Mouse (Mus musculus) lung, embryonic 14.5 days (tissue): ENCODE measurements at regions not wholly inside any gene's neighbourhood (a gene's known extent, or its start where the extent isn't known, plus 50 kb on each side); places are given as distances from the start of the nearest gene placed in this dataset.

Source experiments
- ATAC-seq: fragments of 200-750 bp; cut with Nextera tagmentation; 2 replicates; pipeline ENCODE4 v1.8.0; 2017; ENCODE audit warnings: mild to moderate bottlenecking, moderate TSS enrichment, moderate library complexity; ENCODE audit not compliant: insufficient read depth
- DNase-seq: peaks from one replicate; pipeline ENCODE4 v3.0.0-alpha.2; 2015
- H3K27ac ChIP-seq: fragments of 300-500 bp; sonication (generic); 2 replicates; pipeline ENCODE4 v1.5.1; 2014; ENCODE audit warnings: low read depth, mild to moderate bottlenecking, moderate library complexity
- H3K27me3 ChIP-seq: fragments of 300-500 bp; sonication (generic); 2 replicates; pipeline ENCODE4 v1.6.1; 2014; ENCODE audit warnings: low read length, control low read depth; ENCODE audit not compliant: insufficient read depth
- H3K36me3 ChIP-seq: fragments of 300-500 bp; sonication (generic); 2 replicates; pipeline ENCODE4 v1.6.1; 2014; ENCODE audit warnings: control low read depth; ENCODE audit not compliant: insufficient read depth
- H3K4me1 ChIP-seq: fragments of 300-500 bp; sonication (generic); 2 replicates; pipeline ENCODE4 v1.6.1; 2014; ENCODE audit warnings: antibody characterized with exemption, control low read depth; ENCODE audit not compliant: insufficient read depth
- H3K4me2 ChIP-seq: fragments of 300-500 bp; sonication (generic); 2 replicates; pipeline ENCODE4 v1.6.1; 2014; ENCODE audit warnings: mild to moderate bottlenecking
- H3K4me3 ChIP-seq: fragments of 300-500 bp; sonication (generic); 2 replicates; pipeline ENCODE4 v1.5.1; 2014; ENCODE audit warnings: low read depth, low read length
- H3K9ac ChIP-seq: fragments of 300-500 bp; sonication (generic); 2 replicates; pipeline ENCODE4 v1.6.1; 2014
- H3K9me3 ChIP-seq: fragments of 300-500 bp; sonication (generic); 2 replicates; pipeline ENCODE4 v1.6.1; 2016; ENCODE audit warnings: low read depth, low read length, control low read depth
- CTCF ChIP-seq: IDR thresholded peaks from 2 replicates; pipeline ENCODE4 v1.5.1; 2016; ENCODE audit warnings: antibody characterized with exemption, low read depth
- WGBS: fragments of 180-500 bp; shearing (Covaris S2); extraction: QIAGEN DNeasy Blood & Tissue Kit; methylation state at CpG from one replicate; pipeline ENCODE4 v1.1.7; 2014; 5-methylcytosine and 5-hydroxymethylcytosine counted together

DNA sequence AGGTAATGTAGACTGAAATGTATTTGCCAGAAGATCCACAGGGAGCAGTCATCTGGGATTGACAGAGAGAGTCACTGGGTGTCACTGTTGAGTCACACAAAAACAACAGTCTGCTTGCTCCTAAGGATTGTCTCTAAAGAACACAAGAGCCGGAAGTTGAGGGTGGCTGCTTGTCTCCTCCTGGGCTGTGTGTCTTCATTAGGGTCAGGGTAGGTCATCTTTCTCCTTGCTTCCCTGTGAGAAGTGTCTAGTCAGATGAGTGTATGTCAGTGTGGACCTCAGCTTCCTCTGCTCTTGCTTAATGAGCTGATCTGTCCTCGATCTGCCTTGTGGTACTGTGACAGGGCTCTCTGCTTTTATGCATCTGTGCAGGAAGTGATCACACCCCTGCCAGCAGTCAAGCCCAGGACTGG is 931.3 kb downstream of the Brinp1 start:
- 11% methylated on average over 2 of the region's 2 CpGs for WGBS
- peak; percentile 81 for DNase-seq
- Histone ChIP-seq H3K9ac (no peak overlapping the region), H3K4me1 (no peaks in the 10 kb centered on the region), H3K36me3 (no peaks in the 10 kb centered on the region), H3K27me3 (no peaks in the 10 kb centered on the region), H3K4me2 (no peak overlapping the region), H3K4me3 (no peak overlapping the region), H3K9me3 (no peaks in the 10 kb centered on the region), H3K27ac (no peak overlapping the region)
- ATAC-seq = peak; percentile 90
- TF ChIP-seq CTCF = peak; percentile 68

DNA sequence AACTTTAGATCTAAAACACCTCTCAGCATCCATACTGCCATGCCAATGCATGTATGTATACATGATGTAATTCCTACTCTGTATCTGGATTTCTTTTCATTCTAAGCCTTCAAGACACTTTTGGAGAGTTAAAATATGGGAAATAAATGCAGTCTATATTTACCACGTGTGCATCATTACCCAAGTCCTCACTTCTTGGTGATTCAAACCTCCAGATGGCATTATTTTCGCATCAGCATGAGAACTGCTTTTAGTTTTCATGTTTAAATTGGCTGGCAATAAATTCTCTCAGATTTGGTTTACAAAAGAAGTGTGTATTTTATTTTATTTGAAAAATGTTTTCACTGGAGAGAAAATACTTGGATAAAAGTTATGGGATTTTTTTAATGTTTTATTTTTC is 942.8 kb downstream of the Brinp1 start:
- WGBS = 60% methylated on average over 2 of the region's 2 CpGs
- no peak for TF ChIP-seq CTCF
- no peak overlapping the region for H3K9ac ChIP-seq
- H3K4me2 ChIP-seq = no peak overlapping the region
- no peaks in the 10 kb centered on the region for H3K9me3 ChIP-seq
- no peak overlapping the region for H3K4me3 ChIP-seq
- H3K27ac ChIP-seq = no peak overlapping the region
- no peaks in the 10 kb centered on the region for H3K36me3 ChIP-seq
- H3K4me1 ChIP-seq = no peaks in the 10 kb centered on the region
- ATAC-seq (no peak), DNase-seq (no peak)
- no peaks in the 10 kb centered on the region for H3K27me3 ChIP-seq

DNA sequence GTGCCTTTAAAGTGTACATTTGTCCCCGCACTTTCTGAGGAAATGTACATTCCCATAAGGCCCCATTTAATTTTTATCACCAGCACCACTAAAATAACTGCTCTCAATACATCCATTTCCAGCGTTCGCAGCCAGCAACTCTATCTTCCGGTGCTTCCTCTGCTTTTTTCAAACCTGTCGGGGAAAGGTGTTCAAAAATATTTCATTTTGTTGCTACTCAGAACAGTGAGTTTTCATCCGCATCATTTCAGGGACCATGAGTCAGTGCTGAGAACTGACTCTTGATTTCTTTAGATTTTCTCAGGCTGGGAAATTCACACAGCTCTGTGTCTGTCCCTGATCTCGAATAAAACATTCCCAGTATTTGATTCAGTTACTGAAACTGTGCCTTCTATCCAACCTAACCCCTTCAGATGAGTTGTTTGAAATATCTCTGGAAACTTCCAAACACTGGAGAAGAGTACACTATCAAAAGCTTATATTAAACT is 959.4 kb downstream of the Brinp1 start:
- H3K4me2 ChIP-seq = no peak overlapping the region
- no peaks in the 10 kb centered on the region for H3K9me3 ChIP-seq
- ATAC-seq (no peak), DNase-seq (no peak)
- H3K4me1 ChIP-seq = no peaks in the 10 kb centered on the region
- no peak overlapping the region for H3K9ac ChIP-seq
- TF ChIP-seq CTCF = no peak
- no peaks in the 10 kb centered on the region for H3K36me3 ChIP-seq
- H3K27ac ChIP-seq = no peak overlapping the region
- H3K4me3 ChIP-seq = no peak overlapping the region
- no peaks in the 10 kb centered on the region for H3K27me3 ChIP-seq
- WGBS = 51% methylated on average over 7 of the region's 7 CpGs

DNA sequence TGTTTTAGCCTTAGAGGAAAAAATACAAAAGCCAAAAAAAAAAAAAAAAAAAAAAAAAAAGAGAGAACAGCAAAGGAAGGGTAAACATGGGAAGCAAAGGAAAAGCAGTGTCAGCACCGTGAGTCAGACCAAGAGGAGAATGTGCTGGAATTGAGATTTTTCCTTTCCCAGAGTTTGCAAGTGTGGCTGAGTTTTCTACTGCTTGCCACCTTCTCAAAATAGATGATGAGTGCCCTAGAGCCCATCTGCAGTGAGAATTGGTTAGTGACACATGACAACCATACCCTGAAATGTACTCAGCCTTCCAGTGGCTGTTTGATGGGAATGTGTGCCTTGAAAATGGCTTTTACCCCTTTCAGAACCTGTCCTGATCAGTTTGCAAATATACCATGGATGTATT is 990.7 kb downstream of the Brinp1 start:
- Histone ChIP-seq H3K9ac (no peak overlapping the region), H3K27me3 (no peaks in the 10 kb centered on the region), H3K4me1 (no peaks in the 10 kb centered on the region), H3K27ac (no peak overlapping the region), H3K4me3 (no peak overlapping the region), H3K36me3 (no peaks in the 10 kb centered on the region), H3K4me2 (no peak overlapping the region), H3K9me3 (no peaks in the 10 kb centered on the region)
- no peak for DNase-seq
- WGBS = 70% methylated on average over 1 of the region's 1 CpGs
- ATAC-seq = no peak
- TF ChIP-seq CTCF = no peak

DNA sequence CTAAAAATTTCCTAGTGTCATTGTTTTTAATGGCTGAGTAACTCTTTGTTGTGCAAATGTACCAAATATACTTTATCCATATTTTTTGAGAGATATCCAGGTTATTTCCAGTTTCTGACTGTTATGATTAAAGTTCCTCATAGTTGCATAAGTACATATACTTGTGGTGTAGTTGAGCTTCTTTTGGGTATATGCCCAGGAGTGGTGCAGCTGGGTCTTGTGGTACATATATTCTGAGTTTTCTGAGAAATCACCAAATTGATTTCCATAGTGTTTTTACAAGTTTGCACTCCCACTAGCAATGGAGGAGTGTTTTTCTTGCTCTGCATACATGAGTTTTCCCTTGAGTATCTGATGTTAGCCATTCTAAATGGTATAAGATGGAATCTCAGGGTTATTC is 1006.2 kb downstream of the Brinp1 start:
- Histone ChIP-seq H3K4me3 (no peak overlapping the region), H3K4me2 (no peak overlapping the region), H3K27me3 (no peaks in the 10 kb centered on the region), H3K9ac (no peak overlapping the region), H3K27ac (no peak overlapping the region), H3K4me1 (no peaks in the 10 kb centered on the region), H3K9me3 (no peaks in the 10 kb centered on the region), H3K36me3 (no peaks in the 10 kb centered on the region)
- ATAC-seq (no peak), DNase-seq (no peak)
- no peak for TF ChIP-seq CTCF

DNA sequence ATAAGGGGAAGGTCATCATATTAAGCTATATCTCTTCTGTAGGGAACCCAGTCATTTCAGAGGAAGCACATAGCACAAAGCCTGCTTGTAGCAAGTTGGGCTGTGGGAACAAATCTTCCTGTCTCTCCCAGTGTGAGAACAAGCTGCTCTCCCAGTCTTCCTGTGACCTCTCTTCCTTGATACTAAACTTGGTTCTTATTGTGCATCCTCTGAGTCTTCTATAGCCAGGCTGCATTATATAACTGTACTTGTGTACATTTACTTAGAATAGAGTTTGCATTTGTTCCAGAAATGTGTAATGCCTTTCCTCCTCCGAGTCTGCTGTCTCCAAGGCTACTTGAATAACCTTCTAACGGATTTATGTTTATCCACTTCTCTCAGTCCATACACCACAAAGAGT is 1021.7 kb downstream of the Brinp1 start:
- Histone ChIP-seq H3K9me3 (no peaks in the 10 kb centered on the region), H3K36me3 (no peaks in the 10 kb centered on the region), H3K27me3 (no peaks in the 10 kb centered on the region), H3K4me1 (no peaks in the 10 kb centered on the region), H3K9ac (no peak overlapping the region), H3K4me3 (no peak overlapping the region), H3K4me2 (no peak overlapping the region), H3K27ac (no peak overlapping the region)
- no peak for ATAC-seq
- TF ChIP-seq CTCF = no peak
- 65% methylated on average over 2 of the region's 2 CpGs for WGBS
- DNase-seq = no peak

DNA sequence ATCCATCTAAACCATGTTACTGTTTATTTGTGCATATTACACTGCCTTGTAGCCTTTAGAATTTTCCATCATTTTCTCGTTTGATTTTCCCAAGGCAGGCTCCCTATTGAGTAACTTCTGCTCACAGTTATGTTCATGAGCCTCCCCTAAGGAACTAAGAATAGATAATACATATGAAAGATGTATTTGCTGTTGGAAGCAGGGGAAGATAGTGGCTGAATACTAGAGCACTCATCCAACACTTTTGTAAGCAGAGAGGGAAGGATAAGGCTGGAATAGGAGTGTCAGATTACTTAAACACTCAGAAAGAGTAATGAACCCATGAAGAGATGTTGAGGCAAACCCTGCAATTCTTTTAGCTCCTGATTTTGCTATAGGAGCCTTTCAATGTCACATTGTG is 1055.1 kb downstream of the Brinp1 start:
- no peaks in the 10 kb centered on the region for H3K36me3 ChIP-seq
- H3K9me3 ChIP-seq = no peaks in the 10 kb centered on the region
- whole genome bisulfite sequencing = 38% methylated on average over 1 of the region's 1 CpGs
- H3K4me2 ChIP-seq = no peak overlapping the region
- DNase-seq (no peak), ATAC-seq (no peak)
- TF ChIP-seq CTCF = no peak
- no peaks in the 10 kb centered on the region for H3K27me3 ChIP-seq
- no peak overlapping the region for H3K4me3 ChIP-seq
- H3K27ac ChIP-seq = no peak overlapping the region
- H3K4me1 ChIP-seq = no peaks in the 10 kb centered on the region
- H3K9ac ChIP-seq = no peak overlapping the region

DNA sequence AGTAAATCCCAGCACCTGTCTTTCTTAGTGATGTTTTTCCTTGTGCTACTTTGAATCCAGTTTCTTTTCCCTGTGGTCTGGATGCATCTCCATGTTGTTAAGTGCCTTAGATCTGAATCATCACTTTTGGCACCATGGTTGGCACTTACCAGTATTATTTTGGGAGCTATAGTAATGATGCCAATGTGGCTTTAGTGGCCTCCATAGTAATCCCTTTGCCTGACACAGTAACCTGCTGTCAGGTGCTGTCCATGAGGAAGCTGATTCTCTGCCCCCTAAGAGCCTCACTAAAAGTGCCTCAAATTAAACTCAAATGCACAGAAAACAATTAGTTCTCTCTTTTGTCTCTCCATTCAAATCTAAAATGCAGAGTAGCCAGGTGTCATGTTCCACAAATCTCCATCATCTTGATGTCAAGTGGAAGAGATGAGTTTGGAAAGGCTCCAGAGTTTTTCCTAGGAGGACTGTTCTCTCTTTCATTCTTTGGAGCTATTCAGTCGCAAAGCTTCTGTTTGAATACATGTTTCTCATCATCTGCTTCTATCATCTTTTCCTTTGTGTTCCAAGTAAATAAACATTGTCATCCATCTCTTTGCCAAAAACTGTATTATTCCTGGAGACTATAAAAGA is 1062.1 kb downstream of the Brinp1 start:
- ATAC-seq = no peak
- 65% methylated on average over 1 of the region's 1 CpGs for WGBS
- H3K27ac ChIP-seq = no peak overlapping the region
- H3K4me3 ChIP-seq = no peak overlapping the region
- no peaks in the 10 kb centered on the region for H3K27me3 ChIP-seq
- DNase-seq = no peak
- no peaks in the 10 kb centered on the region for H3K9me3 ChIP-seq
- H3K9ac ChIP-seq = no peak overlapping the region
- no peaks in the 10 kb centered on the region for H3K36me3 ChIP-seq
- TF ChIP-seq CTCF = no peak
- H3K4me1 ChIP-seq = no peaks in the 10 kb centered on the region
- no peak overlapping the region for H3K4me2 ChIP-seq
